Mouse (Mus musculus): ENCODE data around the gene Rccd1. TPM values are rescaled to one million over a fixed set of nuclear protein-coding genes. Genes with fewer than 3 reads are reported as not detected.

The Rccd1 gene
- polyA plus RNA-seq, 1 experiment from 2014 or later = 10.4 TPM

DNA sequence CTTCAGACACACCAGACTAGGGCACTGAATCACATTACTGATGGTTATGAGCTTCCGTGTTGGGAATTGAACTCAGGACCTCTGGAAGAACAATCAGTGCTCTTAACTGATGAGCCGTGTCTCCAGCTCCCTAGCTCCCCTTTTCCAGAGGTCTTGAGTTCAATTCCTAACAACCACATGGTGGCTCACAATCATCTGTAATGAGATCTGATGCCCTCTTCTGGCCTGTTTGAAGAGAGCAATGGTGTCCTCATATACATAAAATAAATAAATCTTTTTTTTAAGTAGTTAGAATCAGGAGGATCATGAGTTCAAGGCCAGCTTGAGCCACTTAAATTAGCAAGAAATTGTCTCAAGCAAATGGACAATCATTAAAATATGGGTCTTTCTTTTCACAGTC, 68.3 kb downstream of the Rccd1 start:
- WGBS = 66% methylated on average over 2 of the region's 2 CpGs
- peaks cover 26% of the 10 kb centered on the region for H3K27me3 ChIP-seq
- H3K4me2 ChIP-seq (replicated peaks) = no peak overlapping the region
- H3K27ac ChIP-seq (replicated peaks) = no peak overlapping the region
- H3K9ac ChIP-seq = no peak overlapping the region
- ATAC-seq (ENCODE audit: insufficient number of reproducible peaks, low FRiP score, low TSS enrichment, low read depth) = no peak
- no peaks in the 10 kb centered on the region for H3K9me3 ChIP-seq (replicated peaks)
- no peak overlapping the region for H3K4me3 ChIP-seq (replicated peaks)
- peaks cover 5% of the 10 kb centered on the region; the same call in 1 of the 2 replicates for H3K4me1 ChIP-seq
- no peaks in the 10 kb centered on the region for H3K36me3 ChIP-seq

DNA sequence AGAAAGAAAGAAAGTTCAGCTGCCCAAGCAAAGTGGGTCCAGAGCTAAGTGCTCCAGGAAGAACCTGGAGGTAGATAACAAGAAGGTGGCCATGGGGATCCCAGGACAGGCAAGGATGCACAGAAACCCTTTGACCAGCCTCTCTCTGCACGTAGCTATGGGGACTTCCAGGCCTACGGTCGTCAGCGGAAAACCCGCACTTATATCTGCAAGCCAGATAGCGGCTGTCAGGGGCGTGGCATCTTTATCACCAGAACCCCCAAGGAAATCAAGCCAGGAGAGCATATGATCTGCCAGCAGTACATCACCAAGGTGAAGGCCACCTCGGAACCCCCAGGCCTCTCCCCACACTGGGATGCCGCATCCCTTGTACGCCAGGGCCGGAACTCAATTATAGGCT, 71.4 kb downstream of the Rccd1 start:
- Histone ChIP-seq H3K27ac (replicated peaks) (no peak overlapping the region), H3K4me2 (replicated peaks) (no peak overlapping the region), H3K9ac (no peak overlapping the region), H3K36me3 (no peaks in the 10 kb centered on the region), H3K4me3 (replicated peaks) (no peak overlapping the region), H3K9me3 (replicated peaks) (no peaks in the 10 kb centered on the region), H3K4me1 (no peaks in the 10 kb centered on the region), H3K27me3 (peaks cover 11% of the 10 kb centered on the region)
- ATAC-seq (ENCODE audit: insufficient number of reproducible peaks, low FRiP score, low TSS enrichment, low read depth) = no peak
- WGBS = 84% methylated on average over 11 of the region's 11 CpGs

DNA sequence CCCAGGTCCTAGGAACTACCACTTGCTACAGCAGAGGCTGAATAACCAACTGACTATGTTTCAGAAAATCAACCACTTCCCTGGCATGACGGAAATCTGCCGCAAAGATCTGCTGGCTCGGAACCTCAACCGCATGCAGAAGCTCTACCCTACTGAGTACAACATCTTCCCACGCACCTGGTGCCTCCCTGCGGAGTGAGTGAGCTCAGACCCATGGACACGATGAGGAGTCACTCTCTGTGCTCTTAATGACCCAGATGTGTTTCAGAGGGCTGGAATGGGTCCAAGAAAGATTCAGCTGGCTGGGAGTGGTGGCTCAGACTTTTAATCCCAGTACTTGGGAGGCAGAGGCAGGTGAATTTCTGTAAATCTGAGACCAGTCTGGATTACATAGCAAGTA, 71.8 kb downstream of the Rccd1 start:
- 75% methylated on average over 7 of the region's 7 CpGs for WGBS

DNA sequence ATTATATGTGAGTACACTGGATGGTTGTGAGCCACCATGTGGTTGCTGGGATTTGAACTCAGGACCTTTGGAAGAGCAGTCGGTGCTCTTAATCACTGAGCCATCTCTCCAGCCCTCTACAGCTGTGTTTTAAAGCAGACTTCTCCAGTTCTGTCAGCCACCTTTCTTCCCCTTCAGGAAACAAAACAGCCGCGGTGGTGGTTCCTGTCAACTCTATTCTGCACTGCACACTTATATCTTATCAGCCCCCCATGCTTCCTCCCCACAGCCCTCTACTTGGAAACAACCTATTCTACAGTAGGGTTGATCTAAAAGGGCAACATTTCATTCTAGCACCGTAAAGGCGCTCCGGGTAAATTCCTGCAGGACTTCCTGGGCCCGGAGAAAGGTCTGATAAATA, 77.4 kb downstream of the Rccd1 start:
- 61% methylated on average over 7 of the region's 7 CpGs for WGBS
- Histone ChIP-seq H3K4me2 (replicated peaks) (peak overlapping the region; percentile 59), H3K9me3 (replicated peaks) (no peaks in the 10 kb centered on the region), H3K27me3 (no peaks in the 10 kb centered on the region), H3K4me1 (no peaks in the 10 kb centered on the region), H3K36me3 (no peaks in the 10 kb centered on the region), H3K9ac (no peak overlapping the region), H3K27ac (replicated peaks) (no peak overlapping the region), H3K4me3 (replicated peaks) (peak overlapping the region; percentile 62)
- no peak for ATAC-seq (ENCODE audit: insufficient number of reproducible peaks, low FRiP score, low TSS enrichment, low read depth)

More for the DNA sequence above, 71.8 kb downstream of the Rccd1 start:
- Histone ChIP-seq H3K4me2 (replicated peaks) (no peak overlapping the region), H3K36me3 (no peaks in the 10 kb centered on the region), H3K4me3 (replicated peaks) (no peak overlapping the region), H3K9ac (no peak overlapping the region), H3K9me3 (replicated peaks) (no peaks in the 10 kb centered on the region), H3K4me1 (no peaks in the 10 kb centered on the region), H3K27ac (replicated peaks) (no peak overlapping the region), H3K27me3 (peaks cover 11% of the 10 kb centered on the region)
- ATAC-seq (ENCODE audit: insufficient number of reproducible peaks, low FRiP score, low TSS enrichment, low read depth) = no peak

DNA sequence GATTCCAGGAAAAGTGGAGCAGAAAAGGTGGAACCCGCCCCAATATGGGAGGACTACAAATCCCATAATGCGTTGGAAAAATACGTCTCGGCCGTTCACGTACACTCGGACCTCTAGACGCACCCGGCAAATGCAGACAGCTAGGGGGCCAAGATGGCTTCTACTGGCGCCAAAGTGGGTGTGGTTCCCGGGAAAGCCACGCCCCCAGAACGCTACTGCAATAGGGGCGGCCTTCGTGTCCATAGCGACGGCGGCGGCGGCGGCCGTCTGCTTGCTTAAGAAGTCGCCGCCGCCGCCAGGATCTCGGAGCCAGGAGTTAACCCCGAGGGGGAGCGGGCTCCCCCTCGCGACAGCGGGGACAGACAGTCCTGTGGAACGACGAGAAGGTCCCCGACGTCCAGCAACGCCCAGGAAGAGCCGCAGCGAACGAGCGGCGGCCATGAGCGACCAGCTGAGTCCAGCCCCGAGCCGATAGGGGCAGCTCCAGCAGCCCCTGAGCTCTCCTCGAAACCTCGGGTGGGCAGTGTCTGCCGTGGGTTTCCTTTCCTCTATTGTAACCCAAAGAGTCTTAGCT, 78.0 kb downstream of the Rccd1 start, which contains the start of gene Ttll13:
Gene Ttll13, plus strand, starts transcription at position 229 of the 574 bp plus-strand sequence.
- H3K9ac ChIP-seq = peak within 1 kb of the TSS; percentile 46
- H3K9me3 ChIP-seq (replicated peaks) = no peaks in the 10 kb centered on the region
- no peaks in the 10 kb centered on the region for H3K27me3 ChIP-seq
- peak within 1 kb of the TSS; percentile 62 for H3K4me3 ChIP-seq (replicated peaks)
- H3K4me2 ChIP-seq (replicated peaks) = peak within 1 kb of the TSS; percentile 59
- ATAC-seq (ENCODE audit: insufficient number of reproducible peaks, low FRiP score, low TSS enrichment, low read depth) = peak; percentile 99
- H3K27ac ChIP-seq (replicated peaks) = peak within 1 kb of the TSS; percentile 63
- no peaks in the 10 kb centered on the region for H3K4me1 ChIP-seq
- WGBS = 0% methylated on average over 48 of the region's 48 CpGs
- H3K36me3 ChIP-seq = 0 out of 2 replicates have a peak, but pooled peaks cover 3% of the 10 kb centered on the region

DNA sequence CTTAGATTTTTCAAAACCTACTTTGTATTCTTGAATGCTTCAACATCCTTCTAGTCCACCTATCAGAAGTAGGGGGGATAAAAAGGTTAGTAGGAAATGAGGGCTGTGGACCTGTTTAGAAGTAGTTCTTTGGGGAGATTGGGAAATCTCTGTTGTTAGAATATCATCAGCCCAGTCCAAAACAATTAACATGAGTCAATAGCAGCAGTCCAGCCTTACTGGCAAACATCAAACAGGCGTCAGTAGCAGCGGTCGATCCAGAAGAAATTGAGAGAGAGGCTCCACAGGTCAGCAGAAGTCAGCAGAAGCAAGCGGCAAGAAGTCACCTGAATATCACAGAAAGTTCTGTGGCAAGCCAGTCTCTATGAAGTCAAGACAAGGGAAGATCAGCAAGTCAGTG, 79.4 kb downstream of the Rccd1 start:
- Histone ChIP-seq H3K4me1 (no peaks in the 10 kb centered on the region), H3K9ac (no peak overlapping the region), H3K36me3 (peaks cover 14% of the 10 kb centered on the region; the same call in 1 of the 2 replicates), H3K27ac (replicated peaks) (no peak overlapping the region), H3K4me3 (replicated peaks) (no peak overlapping the region), H3K27me3 (no peaks in the 10 kb centered on the region), H3K4me2 (replicated peaks) (no peak overlapping the region), H3K9me3 (replicated peaks) (no peaks in the 10 kb centered on the region)
- no peak for ATAC-seq (ENCODE audit: insufficient number of reproducible peaks, low FRiP score, low TSS enrichment, low read depth)
- 93% methylated on average over 4 of the region's 4 CpGs for WGBS

Other genes with a start within 250 kb of the Rccd1 start
- gene Idh2, start 209.1 kb downstream of the Rccd1 start, polyA plus RNA-seq (2015; fragmentation: Nextera tagmentation; extraction: Ambion mirVana) = 546 and 574 TPM in 2 replicates
- 23.0 and 25.2 TPM in 2 replicates for gene Sema4b, start 137.6 kb downstream of the Rccd1 start, polyA plus RNA-seq (2015; fragmentation: Nextera tagmentation; extraction: Ambion mirVana)
- gene Cib1, start 91.6 kb downstream of the Rccd1 start, polyA plus RNA-seq (2015; fragmentation: Nextera tagmentation; extraction: Ambion mirVana) = 96.8 and 108 TPM in 2 replicates
- 4.1 TPM in 2 replicates for gene Gdpgp1, start 91.6 kb downstream of the Rccd1 start, polyA plus RNA-seq (2015; fragmentation: Nextera tagmentation; extraction: Ambion mirVana)
- 1.3 and 1.6 TPM in 2 replicates for gene Ttll13, start 78.1 kb downstream of the Rccd1 start, polyA plus RNA-seq (2015; fragmentation: Nextera tagmentation; extraction: Ambion mirVana)
- gene Ngrn, start 63.2 kb downstream of the Rccd1 start, polyA plus RNA-seq (2015; fragmentation: Nextera tagmentation; extraction: Ambion mirVana) = 51.2 and 54.9 TPM in 2 replicates
- gene Vps33b, start 54.8 kb downstream of the Rccd1 start, polyA plus RNA-seq (2015; fragmentation: Nextera tagmentation; extraction: Ambion mirVana) = 12.3 and 17.1 TPM in 2 replicates
- 109 TPM in 2 replicates for gene Prc1, start 30.0 kb downstream of the Rccd1 start, polyA plus RNA-seq (2015; fragmentation: Nextera tagmentation; extraction: Ambion mirVana)
- gene Unc45a, start 16.6 kb upstream of the Rccd1 start, polyA plus RNA-seq (2015; fragmentation: Nextera tagmentation; extraction: Ambion mirVana) = 55.6 and 57.7 TPM in 2 replicates
- gene Hddc3, start 18.6 kb upstream of the Rccd1 start, polyA plus RNA-seq (2015; fragmentation: Nextera tagmentation; extraction: Ambion mirVana) = 22.9 and 25.4 TPM in 2 replicates
- 24.8 and 25.2 TPM in 2 replicates for gene Man2a2, start 46.9 kb upstream of the Rccd1 start, polyA plus RNA-seq (2015; fragmentation: Nextera tagmentation; extraction: Ambion mirVana)
- gene Fes, start 63.5 kb upstream of the Rccd1 start, polyA plus RNA-seq (2015; fragmentation: Nextera tagmentation; extraction: Ambion mirVana) = 16.4 and 16.7 TPM in 2 replicates
- gene Furin, start 81.0 kb upstream of the Rccd1 start, polyA plus RNA-seq (2015; fragmentation: Nextera tagmentation; extraction: Ambion mirVana) = 16.0 and 16.7 TPM in 2 replicates
- 17.5 and 18.5 TPM in 2 replicates for gene Blm, start 210.7 kb upstream of the Rccd1 start, polyA plus RNA-seq (2015; fragmentation: Nextera tagmentation; extraction: Ambion mirVana)